Mouse (Mus musculus) kidney, adult 8-10 months (tissue): Measurements from ENCODE around the gene Hpse.

Source experiments
- DNase-seq, 2 experiments: peaks; one replicate each; pipeline ENCODE4 v3.0.0; 2022

The Hpse gene

DNA sequence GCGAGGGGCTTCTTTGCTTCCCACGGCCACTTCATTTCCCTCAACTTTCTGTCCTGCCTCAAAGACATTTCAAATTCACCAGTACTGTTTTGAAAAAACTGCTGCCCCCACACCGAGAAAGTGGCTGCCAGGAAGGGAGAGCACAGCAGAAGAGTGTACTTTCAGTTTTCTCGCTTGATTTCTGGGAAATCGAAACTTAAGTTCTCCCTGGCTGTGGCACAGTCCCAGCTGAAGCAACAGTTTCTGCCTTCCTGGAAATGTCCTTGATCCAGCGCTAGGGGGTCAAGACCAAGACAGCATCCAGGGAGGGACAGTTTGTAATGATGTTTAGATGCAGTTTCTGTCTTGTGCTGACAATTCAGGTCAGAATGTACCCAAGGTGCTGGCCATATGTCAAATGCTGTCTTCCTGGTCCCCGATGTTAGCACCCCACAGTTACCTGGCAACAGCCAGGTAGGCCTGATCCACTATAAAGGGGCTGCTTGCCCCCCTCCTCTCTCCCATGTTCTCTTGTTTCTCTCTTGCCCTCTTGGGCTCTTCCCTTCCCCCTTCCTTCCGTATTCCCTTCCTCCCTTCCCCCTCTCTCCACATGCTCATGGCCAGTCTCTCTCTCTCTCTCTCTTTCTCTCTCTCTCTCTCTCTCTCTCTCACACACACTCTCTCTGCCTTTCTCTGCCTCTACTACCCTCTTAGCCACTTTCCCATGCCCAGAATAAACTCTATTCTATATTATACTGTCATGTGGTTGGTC lies 82.5 kb downstream of the Hpse start:
- DNase-seq, result peak; percentile 40

- DNase-seq, result no peak
These were observed 83.6 kb downstream of the Hpse start for GRCm38 (mm10) chr5:100635908-100636307.

GRCm38 (mm10) chr5:100634885-100635478 lies 84.5 kb downstream of the Hpse start:
- no peak for DNase-seq

DNA sequence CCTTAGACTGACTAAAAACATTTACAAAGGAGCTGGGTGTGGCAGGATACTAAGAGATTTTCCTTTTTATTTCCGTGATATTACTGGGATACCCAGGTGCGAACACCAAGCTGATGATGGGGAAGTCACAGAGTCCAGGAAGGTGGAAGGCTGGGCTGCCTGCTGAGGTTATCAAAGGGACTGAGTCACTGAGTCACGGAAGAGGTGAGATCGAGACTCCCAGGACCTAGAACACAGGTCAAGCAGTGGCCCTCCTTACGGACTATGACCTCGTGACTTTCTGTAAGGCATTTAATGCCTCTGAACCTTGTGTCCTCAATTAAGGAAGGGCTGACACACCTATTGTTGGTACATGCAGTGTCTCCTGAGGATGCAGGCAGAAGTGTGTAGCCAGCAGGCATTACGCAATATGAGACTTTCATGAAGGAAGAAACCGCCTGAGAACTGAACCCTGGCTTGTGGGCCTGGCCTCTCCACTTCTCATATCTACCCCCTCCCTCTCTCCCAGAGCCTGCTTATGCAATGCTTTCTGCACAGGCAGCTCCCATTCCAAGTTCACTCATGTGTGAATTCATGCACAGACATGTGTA lies 86.9 kb downstream of the Hpse start:
- peak; percentile 73 to 79 for DNase-seq
